Mouse (Mus musculus) ES-Bruce4 (cell line): ENCODE results near the gene P3h2.

Experiments used
- CTCF ChIP-seq: IDR thresholded peaks from one replicate; pipeline ENCODE4 v1.8.1; 2011; ENCODE audit warnings: low read depth, low read length
- POLR2A ChIP-seq: IDR thresholded peaks from one replicate; pipeline ENCODE4 v1.8.1; 2011; ENCODE audit warnings: low read length; ENCODE audit not compliant: insufficient read depth

- TF ChIP-seq POLR2A = no peak
- TF ChIP-seq CTCF = no peak
Observed at GRCm38 (mm10) chr16:26060239-26061085, 45.1 kb downstream of the P3h2 start.
